Mouse (Mus musculus): ENCODE results near the gene Platr17.

Platr17 gene

DNA sequence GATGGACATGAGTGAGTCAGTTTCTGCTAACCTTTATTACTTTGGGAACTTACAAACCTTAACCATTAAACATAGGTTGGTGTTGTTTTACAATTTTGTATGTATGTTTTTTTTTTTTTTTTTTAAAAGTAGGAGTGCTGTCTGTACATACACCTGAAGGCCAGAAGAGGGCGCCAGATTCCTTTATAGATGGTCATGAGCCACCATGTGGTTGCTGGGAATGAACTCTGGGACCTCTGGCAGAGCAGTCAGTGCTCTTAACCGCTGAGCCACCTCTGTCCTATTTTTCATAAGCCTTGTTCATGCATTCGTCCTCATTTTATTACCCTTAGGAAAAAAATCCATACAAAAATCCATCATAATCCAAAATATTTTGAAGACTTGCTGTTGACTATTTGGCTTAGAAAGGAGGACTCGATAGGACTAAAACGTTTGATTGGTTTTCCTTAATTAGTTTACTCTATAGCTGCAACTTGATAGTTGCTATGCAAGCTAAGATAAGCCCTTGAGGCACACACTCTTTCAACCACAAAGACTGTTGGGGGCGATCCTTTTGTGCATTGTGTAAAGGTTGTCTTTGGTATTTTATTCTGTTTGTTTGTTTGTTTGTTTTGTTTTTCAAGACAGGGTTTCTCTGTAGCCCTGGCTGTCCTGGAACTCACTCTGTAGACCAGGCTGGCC is 7.7 kb upstream of the Platr17 start:
- POLR2A ChIA-PET: interaction anchor here (0.6 to 11.0 kb wide), 15 partner anchors 9 to 54 kb away, joined by 3 to 258 read pairs (median 4); partner anchors contain the start of genes Daxx (in 2 of the 4), Tapbp (in 2 of the 4), Zbtb22 (in 2 of the 4) and B3galt4 (in 1 of the 4)
- CTCF ChIA-PET: interaction anchor here in 3 of 4 experiments (0.7 to 3.7 kb wide), 13 partner anchors 12 to 72 kb away, joined by 3 to 29 read pairs (median 9); partner anchors contain the start of genes Tapbp (in 2 of the 3), Zbtb22 (in 2 of the 3), Cd320 (in 1 of the 3) and Daxx (in 1 of the 3)

DNA sequence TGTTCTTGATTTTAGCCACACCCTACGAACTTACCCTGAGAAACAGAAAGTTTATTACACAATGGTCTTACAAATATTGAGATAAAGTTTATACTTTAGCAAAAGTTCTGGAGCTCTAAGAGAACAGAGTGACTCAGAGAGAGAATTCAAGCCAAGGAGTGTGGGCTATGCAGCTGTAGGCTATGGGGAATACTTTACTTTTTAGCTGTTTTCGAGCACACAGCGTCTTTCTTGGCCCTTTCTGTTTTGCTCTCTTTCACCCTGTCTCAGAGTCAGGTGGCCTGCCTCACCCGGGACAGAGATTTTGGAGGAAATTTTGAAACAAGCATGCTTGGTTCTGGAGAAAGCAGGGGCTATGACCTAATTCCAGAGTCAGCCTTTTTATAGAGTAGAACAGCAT is 6.7 kb upstream of the Platr17 start:
- POLR2A ChIA-PET: interaction anchor here (0.6 to 11.0 kb wide), 16 partner anchors 10 to 73 kb away, joined by 3 to 258 read pairs (median 5); partner anchors contain the start of genes Tapbp (in 4 of the 4), Zbtb22 (in 4 of the 4), Daxx (in 3 of the 4) and B3galt4 (in 1 of the 4)
- CTCF ChIA-PET: interaction anchor here in 3 of 4 experiments (0.6 to 3.7 kb wide), 11 partner anchors 11 to 86 kb away, joined by 3 to 29 read pairs (median 9); partner anchors contain the start of genes Tapbp (in 2 of the 3), Zbtb22 (in 2 of the 3), B3galt4 (in 1 of the 3) and Daxx (in 1 of the 3)

DNA sequence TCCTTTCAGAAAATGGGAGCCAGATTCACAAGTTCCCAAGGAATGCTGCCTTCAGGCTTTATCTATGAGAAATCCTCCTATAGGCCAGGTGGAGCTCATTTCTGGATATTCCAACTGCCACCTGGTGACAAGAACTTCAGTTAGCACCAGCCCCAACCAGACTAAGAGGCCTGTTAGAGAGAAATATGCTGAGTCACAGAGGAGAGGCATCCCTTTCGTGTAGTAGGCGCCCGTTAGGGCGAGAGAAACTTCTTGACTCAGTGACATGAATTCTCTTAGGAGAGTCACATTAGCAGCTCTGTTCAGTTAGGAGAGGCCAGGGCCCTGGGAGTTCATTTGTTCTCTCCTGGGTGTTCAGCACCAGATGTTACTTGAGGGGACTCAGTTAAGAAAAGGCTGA is 5.3 kb upstream of the Platr17 start:
- POLR2A ChIA-PET: interaction anchor here in 3 of 4 experiments (0.6 to 11.0 kb wide), 16 partner anchors 7 to 81 kb away, joined by 3 to 258 read pairs (median 6); partner anchors contain the start of genes Daxx (in 3 of the 3), Tapbp (in 2 of the 3), Zbtb22 (in 2 of the 3) and B3galt4 (in 1 of the 3)
- CTCF ChIA-PET: interaction anchor here in 3 of 4 experiments (0.7 to 3.7 kb wide), 7 partner anchors 11 to 31 kb away, joined by 3 to 29 read pairs (median 3); partner anchors contain the start of genes Tapbp (in 2 of the 3) and Zbtb22 (in 2 of the 3)

DNA sequence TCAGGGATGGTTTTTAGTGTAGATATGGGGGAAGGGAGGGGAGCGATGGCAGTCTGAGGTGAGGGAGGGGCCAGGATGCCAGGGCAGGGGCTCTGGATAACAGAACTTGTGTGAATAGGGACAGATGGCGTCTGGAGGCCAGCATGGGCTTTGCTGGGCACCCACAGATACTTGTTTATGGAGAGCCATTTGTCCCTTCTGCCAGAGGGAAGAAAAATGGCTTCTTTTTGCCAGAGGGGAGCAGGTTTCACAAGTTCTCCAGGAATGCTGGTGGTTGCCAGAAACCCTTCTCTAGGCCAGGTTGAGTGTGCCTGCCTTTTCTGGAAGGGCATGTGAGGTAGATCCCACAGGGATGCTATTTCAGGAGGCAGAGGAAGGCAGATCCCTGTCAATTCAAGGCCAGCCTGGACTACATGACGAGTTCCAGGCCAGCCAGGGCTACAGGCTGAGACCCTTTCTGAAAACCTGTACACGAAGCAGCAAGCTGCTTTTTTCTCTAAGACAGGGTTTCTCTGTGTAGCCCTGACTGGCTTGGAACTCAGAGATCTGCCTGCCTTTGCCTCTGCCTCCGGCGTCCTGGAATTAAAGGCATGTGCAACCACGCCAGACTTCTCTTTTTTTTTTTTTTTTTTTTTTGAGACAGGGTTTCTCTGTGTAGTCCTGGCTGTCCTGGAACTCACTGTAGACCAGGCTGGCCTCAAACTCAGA is 4.5 kb upstream of the Platr17 start:
- ChIA-PET POLR2A (interaction anchor here (0.7 to 11.0 kb wide), 17 partner anchors 7 to 128 kb away, joined by 3 to 258 read pairs (median 3); partner anchors contain the start of genes Daxx (in 3 of the 4), Tapbp (in 3 of the 4), Zbtb22 (in 3 of the 4) and H2-Ke6 (in 1 of the 4)), CTCF (interaction anchor here in 3 of 4 experiments (0.6 to 3.7 kb wide), 4 partner anchors 10 to 506 kb away, joined by 3 to 12 read pairs (median 4); partner anchors contain the start of genes Tapbp (in 1 of the 3) and Zbtb22 (in 1 of the 3))

DNA sequence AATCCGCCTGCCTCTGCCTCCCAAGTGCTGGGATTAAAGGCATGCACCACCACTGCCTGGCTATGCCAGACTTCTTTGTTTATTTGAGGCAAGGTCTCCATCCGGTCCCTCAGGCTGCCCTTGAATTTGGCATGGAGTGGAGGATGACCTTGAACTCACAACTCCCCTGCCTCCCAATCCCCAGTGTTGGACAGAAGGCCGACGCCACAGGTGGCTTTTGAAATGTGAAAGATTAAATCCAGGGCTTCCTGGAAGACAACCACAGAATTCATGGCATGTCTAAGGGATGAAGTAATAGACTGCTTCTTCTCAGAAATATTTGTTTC is 4.0 kb upstream of the Platr17 start:
- POLR2A ChIA-PET: interaction anchor here (0.7 to 11.0 kb wide), 14 partner anchors 8 to 127 kb away, joined by 3 to 258 read pairs (median 3); partner anchors contain the start of genes Daxx (in 3 of the 4), Tapbp (in 2 of the 4), Zbtb22 (in 2 of the 4) and H2-Ke6 (in 1 of the 4)
- CTCF ChIA-PET: interaction anchor here in 1 of 4 experiments (3.7 kb wide), 1 partner anchor 15 kb away, joined by 12 read pairs; the partner anchor contains the start of genes Tapbp and Zbtb22

DNA sequence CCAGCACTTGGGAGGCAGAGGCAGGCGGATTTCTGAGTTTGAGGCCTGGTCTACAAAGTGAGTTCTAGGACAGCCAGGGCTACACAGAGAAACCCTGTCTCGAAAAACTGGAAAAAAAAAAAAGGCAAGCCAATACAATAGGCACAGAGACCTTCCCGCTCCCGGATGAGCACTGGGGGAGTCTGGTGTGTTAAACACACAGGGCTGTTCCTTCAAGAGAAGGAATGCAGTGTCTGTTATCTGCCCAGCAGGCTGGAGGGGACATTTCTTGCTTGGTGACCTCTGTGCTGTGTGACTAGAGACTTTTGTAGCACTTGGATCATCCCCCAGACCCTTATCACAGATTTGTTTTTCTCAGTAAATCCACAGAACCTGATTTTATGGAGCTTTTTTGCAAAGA is 3.3 kb upstream of the Platr17 start:
- ChIA-PET POLR2A (interaction anchor here in 3 of 4 experiments (0.7 to 11.0 kb wide), 22 partner anchors 7 to 1004 kb away, joined by 3 to 258 read pairs (median 4); partner anchors contain the start of genes Daxx (in 3 of the 3), Ndufa7 (in 2 of the 3), Rps28 (in 2 of the 3) and Tapbp (in 2 of the 3)), CTCF (interaction anchor here in 2 of 4 experiments (0.6 to 3.1 kb wide), 4 partner anchors 10 to 242 kb away, joined by 4 to 24 read pairs (median 6); partner anchors contain the start of gene Kifc1 (in 1 of the 2))

DNA sequence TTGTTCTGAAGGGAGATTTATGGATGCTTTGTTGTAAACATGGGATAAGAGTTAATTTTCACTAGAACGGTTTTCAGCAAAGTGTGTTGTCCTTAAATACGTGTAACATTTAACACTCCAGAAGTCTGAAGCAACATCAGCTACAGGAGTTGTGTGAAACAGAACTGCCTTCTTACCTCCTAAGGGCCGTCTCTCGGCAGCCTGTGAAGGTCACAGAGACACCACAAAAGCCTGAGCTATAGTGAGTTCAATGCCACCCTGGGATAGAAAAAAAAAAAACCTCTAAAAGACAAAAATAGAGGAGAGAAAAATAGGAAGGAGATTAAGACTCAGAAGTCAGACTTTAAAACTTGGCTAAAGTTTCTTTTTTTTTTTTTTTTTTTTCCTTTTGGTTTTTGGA is 2.9 kb upstream of the Platr17 start:
- ChIA-PET CTCF (interaction anchor here in 2 of 4 experiments (0.6 to 3.1 kb wide), 4 partner anchors 10 to 243 kb away, joined by 4 to 24 read pairs (median 6); partner anchors contain the start of gene Kifc1 (in 1 of the 2)), POLR2A (interaction anchor here in 3 of 4 experiments (0.7 to 11.0 kb wide), 19 partner anchors 8 to 1004 kb away, joined by 3 to 258 read pairs (median 4); partner anchors contain the start of genes Daxx (in 2 of the 3), Ndufa7 (in 2 of the 3), Rps28 (in 2 of the 3) and Tapbp (in 2 of the 3))

DNA sequence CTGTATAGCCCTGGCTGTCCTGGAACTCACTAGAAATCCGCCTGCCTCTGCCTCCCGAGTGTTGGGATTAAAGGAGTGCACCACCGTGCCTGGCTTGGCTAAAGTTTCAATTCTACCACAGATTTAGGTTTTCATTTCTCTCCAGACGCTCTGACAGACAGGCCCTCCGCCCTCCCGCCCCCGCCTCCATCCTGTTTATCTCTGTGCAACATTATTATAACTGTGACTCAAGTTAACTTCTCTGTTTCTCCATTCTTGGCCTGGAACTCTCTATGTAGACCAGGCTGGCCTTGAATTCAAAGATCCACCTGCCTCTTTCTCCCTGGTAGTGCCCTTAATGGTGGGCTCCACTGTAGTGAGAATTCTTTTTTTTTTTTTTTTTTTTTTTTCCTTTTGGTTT is 2.4 kb upstream of the Platr17 start:
- CTCF ChIA-PET: interaction anchor here in 3 of 4 experiments (0.6 to 3.1 kb wide), 6 partner anchors 10 to 243 kb away, joined by 4 to 24 read pairs (median 6); partner anchors contain the start of gene Kifc1 (in 1 of the 3)
- POLR2A ChIA-PET: interaction anchor here in 3 of 4 experiments (0.6 to 11.0 kb wide), 19 partner anchors 8 to 1004 kb away, joined by 3 to 258 read pairs (median 4); partner anchors contain the start of genes Daxx (in 2 of the 3), Ndufa7 (in 2 of the 3), Rps28 (in 2 of the 3) and Tapbp (in 2 of the 3)

DNA sequence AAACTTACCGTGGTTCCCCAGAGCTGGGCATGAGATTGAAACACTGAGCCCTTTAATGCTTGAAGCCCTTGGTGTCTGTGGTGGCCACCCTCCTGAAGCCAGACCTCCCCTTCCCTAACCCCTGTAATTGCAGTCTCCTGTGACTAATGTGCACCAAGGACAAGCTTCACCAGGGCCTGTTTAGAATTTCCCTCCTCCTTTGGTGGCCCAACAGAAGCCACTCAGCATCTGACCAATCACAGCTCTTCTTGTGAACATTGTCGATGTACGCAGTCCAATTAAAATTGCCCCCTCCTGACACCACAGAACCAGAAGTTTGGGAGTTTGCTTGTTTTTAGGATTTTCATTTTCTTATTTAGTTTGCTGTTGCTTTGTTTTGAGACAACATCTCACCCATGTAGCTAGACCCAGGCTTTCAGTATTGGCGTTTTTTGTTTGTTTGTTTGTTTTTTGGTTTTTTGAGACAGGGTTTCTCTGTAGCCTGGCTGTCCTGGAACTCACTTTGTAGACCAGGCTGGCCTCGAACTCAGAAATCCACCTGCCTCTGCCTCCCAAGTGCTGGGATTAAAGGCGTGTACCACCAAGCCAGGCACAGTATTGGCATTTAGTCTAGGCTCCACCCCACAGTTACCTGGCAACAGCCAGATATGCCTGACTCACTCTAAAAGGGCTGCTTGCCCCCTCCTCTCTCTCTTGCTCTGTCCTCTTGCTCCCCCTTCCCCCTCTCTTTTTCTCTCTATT is 854 bp upstream of the Platr17 start:
- ChIA-PET CTCF (interaction anchor here (0.5 to 3.1 kb wide), 11 partner anchors 11 to 377 kb away, joined by 3 to 24 read pairs (median 4); partner anchors contain the start of genes Kifc1 (in 1 of the 4), Pfdn6 (in 1 of the 4), Tapbp (in 1 of the 4) and Wdr46 (in 1 of the 4)), POLR2A (interaction anchor here (0.6 to 5.3 kb wide), 29 partner anchors 9 to 1260 kb away, joined by 3 to 60 read pairs (median 4); partner anchors contain the start of genes Tapbp (in 3 of the 4), Zbtb22 (in 3 of the 4), Rab11b (in 2 of the 4) and Rps18 (in 2 of the 4))

DNA sequence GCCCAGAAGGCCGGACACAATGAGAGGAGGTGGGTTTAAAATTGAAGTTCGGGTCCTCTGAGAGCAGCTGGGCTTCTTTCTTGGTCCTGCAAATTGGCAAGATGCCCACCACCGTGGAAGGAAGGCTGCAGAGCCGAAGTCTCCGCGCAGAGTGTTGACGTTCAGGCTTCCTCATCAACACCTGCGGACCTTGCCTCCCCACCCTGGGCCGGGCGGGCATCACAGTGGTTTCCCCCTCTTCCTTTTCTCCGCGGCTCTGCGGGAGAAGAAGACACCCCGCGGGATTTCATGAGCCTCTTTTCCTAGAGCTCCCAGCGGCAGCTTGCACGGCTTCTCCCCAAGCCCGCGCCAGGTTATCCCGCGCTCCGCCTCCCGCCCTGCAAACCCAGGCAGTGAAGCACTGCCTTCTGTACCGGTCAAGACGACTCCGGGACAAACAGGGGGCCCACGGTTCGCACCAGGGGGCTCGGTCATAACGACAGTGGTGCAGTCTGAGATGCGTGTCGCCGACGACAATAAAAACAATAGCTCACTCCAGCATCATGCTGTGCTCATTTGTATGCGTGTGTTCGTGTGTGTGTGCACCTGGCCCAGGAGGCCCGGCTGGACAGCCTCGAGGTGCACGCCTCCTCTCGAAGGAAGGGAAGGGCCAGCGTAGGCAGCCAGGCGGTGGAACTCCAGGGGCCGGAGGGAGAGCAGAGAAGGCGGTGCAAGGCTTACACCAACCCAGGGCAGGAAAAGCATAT is 3.6 kb downstream of the Platr17 start:
- ChIA-PET CTCF (interaction anchor here (0.6 to 5.2 kb wide), 20 partner anchors 9 to 289 kb away, joined by 3 to 51 read pairs (median 4); partner anchors contain the start of genes Kifc1 (in 2 of the 4) and Psmb8 (in 1 of the 4)), POLR2A (interaction anchor here (0.5 to 13.1 kb wide), 79 partner anchors 8 to 1251 kb away, joined by 3 to 258 read pairs (median 4); partner anchors contain the start of genes B3galt4 (in 4 of the 4), H2-DMa (in 3 of the 4), Ndufa7 (in 3 of the 4) and Rps18 (in 3 of the 4))

DNA sequence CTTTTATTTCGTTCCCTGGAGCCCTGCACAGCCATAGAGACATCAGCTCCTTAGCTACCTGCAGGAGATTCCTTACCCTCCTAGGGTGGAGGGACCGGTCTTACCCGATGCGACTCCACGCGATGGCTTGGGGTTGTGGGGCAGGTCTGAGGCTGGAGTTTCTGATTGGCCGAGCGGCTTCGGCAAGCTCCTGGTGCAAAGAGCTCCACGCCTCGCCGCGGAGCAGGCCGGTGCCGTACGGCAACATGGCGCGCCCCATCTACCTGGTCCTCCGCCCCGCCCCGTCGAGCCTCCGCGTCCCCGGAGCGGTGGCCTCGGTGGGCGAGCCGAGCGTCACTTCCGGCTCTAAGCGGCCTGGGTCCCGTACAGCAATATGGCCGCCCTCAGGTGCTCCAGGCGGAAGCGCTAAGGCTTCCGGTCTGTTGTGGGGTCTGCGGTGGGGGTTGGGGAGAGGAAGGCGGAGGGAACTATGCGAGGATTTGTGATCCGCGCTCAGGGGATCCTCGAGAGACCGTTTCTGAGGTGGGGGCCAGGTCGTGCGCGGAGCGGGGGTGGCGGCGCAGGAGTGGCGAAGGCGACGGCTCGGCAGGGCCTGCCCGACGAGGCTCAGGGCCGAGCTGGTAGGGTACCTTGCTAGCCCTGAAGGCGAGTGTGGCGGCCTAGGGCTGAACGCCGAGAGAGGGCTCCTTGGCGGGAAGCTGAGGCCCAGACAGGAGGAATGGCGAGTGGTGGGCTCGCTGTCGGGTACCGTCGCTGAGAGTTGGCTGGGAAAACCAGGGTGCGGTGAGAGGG is 4.3 kb downstream of the Platr17 start, which contains the start of gene Daxx:
Daxx (plus strand) TSS at position 338 of the 792 bp plus-strand sequence.
- CTCF ChIA-PET: interaction anchor here in 3 of 4 experiments (0.6 to 5.2 kb wide), 20 partner anchors 8 to 216 kb away, joined by 3 to 51 read pairs (median 6); partner anchors contain the start of genes Kifc1 (in 2 of the 3), Ndufa7 (in 1 of the 3) and Rps28 (in 1 of the 3)

DNA sequence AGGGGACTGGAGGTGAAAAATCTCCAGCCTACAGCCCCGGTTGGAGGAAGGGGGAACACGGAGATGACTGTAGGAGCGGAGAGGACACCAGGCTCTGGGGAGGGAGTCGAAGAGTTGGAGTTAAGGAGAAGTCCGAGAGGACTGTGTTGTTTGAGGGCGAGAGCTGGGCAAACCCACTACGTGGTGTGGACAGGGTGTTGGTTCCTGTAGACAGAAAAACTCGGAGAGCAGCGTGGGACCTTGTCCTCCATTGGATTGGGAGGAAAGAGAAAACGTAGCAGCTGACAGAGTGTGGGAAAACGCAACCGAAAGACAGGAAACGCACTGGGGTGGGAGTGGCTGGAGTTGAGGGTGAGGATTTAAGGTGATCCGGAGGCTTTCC is 4.9 kb downstream of the Platr17 start:
- ChIA-PET CTCF (interaction anchor here (0.7 to 5.2 kb wide), 12 partner anchors 9 to 85 kb away, joined by 3 to 51 read pairs (median 8); partner anchors contain the start of genes Ndufa7 (in 1 of the 4) and Rps28 (in 1 of the 4)), POLR2A (interaction anchor here (0.7 to 13.1 kb wide), 36 partner anchors 7 to 311 kb away, joined by 3 to 258 read pairs (median 10); partner anchors contain the start of genes Ndufa7 (in 3 of the 4), Rps28 (in 3 of the 4), B3galt4 (in 2 of the 4) and H2-DMa (in 2 of the 4))

More for the DNA sequence above, 4.3 kb downstream of the Platr17 start, which contains the start of gene Daxx:
- POLR2A ChIA-PET: interaction anchor here (0.6 to 13.1 kb wide), 78 partner anchors 7 to 1250 kb away, joined by 3 to 258 read pairs (median 4); partner anchors contain the start of genes B3galt4 (in 4 of the 4), H2-DMa (in 3 of the 4), Ndufa7 (in 3 of the 4) and Rps18 (in 3 of the 4)

DNA sequence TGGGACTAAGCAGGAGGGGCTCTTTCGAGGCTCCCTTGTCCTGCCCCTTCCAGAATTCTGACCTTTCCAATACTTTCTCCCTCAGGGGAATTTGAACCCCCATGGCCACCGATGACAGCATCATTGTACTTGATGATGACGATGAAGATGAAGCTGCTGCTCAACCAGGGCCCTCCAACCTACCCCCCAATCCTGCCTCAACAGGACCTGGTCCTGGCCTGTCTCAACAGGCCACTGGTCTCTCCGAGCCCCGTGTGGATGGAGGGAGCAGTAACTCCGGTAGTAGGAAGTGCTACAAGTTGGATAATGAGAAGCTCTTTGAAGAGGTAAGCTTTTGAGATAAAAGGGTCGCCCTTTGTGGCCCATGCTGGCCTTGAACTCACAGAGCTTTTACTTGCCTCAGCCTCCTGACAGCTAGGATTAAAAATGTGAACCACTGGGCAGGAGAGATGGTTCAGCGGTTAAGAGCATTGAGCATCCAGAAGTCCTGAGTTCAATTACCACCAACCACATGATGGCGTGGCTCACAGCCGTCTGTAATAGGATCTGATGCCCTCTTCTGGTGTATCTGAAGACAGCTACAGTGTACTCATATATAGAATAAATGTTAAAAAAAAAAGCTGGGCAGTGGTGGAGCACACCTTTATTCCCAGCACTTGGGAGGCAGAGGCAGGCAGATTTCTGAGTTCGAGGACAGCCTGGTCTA is 5.6 kb downstream of the Platr17 start:
- POLR2A ChIA-PET: interaction anchor here (0.6 to 13.1 kb wide), 29 partner anchors 7 to 209 kb away, joined by 3 to 258 read pairs (median 11); partner anchors contain the start of genes Ndufa7 (in 4 of the 4), Rps28 (in 4 of the 4), B3galt4 (in 2 of the 4) and H2-DMa (in 2 of the 4)

More for the DNA sequence above, 5.6 kb downstream of the Platr17 start:
- CTCF ChIA-PET: interaction anchor here (0.7 to 5.2 kb wide), 15 partner anchors 9 to 86 kb away, joined by 3 to 51 read pairs (median 6); partner anchors contain the start of genes Ndufa7 (in 1 of the 4) and Rps28 (in 1 of the 4)
